Mouse (Mus musculus): ENCODE measurements around the gene Nav1.

DNA sequence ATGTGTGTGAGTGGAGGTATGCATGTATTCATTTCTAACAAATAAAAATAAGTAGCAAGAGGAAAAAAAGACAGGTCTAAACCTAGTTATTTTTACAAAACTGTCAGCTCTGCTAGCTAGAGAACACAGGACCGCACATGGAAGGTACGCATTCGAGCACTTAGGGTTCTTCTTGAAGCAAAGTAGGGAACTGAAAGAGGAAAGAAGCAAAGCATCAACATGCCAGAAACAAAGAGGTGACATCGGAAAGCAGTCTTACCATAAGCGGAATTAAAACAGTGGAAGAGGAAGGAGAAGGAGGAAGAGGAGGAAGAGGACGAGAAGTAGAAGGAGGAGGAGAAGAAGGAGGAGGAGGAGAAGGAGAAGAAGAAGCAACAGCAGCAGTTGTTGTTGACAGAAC lies 179.7 kb downstream of the Nav1 start:
- TF ChIP-seq CTCF (IDR thresholded peaks at IDR 0.05; ENCODE audit: low read depth) (no peak), EP300 (optimal IDR thresholded peaks at IDR 0.05) (no peak)

Measured in stomach, postnatal 0 days (tissue).